Mouse (Mus musculus): ENCODE data around the gene Wnk3. TPM values are rescaled to one million over a fixed set of nuclear protein-coding genes. Genes with fewer than 3 reads are reported as not detected.
A peak's percentile ranks its signal among the peaks of the same experiment; 100 is the strongest.

Wnk3 gene
- polyA plus RNA-seq, 1 experiment, result 0.05 TPM

DNA sequence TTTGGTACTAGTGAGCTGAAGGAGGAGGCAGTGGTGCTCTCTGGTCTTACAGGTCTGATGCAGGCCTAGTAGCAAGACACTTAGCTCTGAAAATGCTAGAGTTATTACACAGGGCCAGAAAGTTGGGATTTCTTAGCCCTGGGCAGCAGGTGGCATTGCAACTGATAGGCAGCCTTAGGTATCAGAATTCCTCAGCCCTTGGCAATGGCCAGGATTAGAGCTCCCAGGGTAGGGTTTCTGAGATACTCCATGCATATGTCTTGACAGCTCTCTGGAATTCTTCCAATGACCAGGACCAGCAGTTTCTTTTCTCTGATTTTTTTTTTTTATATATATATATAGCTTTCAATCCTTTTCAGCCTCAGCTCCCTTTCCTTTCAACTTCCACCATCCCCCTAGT, 100.5 kb downstream of the Wnk3 start:
- H3K79me2 ChIP-seq (ENCODE audit: control insufficient read depth, insufficient read depth), result no peaks in the 10 kb centered on the region
- no peak for TF ChIP-seq SRF (IDR thresholded peaks at IDR 0.05; ENCODE audit: control insufficient read depth, insufficient read length, low read depth)
- TF ChIP-seq TCF3 (IDR thresholded peaks at IDR 0.05; ENCODE audit: insufficient read length, low read depth), result no peak
- no peak for TF ChIP-seq USF1 (IDR thresholded peaks at IDR 0.05; ENCODE audit: low read depth)
- no peaks in the 10 kb centered on the region for H3K36me3 ChIP-seq (ENCODE audit: control insufficient read depth, insufficient read depth)
- H3ac ChIP-seq (ENCODE audit: control insufficient read depth, insufficient read length), result no peak overlapping the region
- H3K4me3 ChIP-seq, result no peak overlapping the region
- H3K27me3 ChIP-seq (ENCODE audit: control insufficient read depth, insufficient read depth, insufficient read length), result no peaks in the 10 kb centered on the region
- no peak overlapping the region for H3K4me2 ChIP-seq (ENCODE audit: low read depth)

DNA sequence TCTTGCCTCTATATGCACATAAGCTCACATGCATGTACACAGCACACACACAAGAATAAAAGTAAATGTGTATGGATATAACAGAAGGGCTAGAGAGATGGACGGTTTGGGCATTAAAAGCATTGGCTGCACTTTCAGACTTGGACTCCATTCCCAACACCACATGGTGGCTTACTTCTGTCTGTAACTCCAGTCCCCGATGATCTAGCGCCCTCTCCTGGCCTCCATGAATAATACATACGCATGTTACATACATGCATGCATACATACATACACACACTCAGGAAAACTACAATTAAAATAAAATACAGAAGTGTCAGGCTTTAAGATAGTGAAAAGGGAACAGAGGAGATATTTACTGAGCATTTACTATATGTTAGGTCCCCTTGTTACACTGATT, 115.9 kb downstream of the Wnk3 start:
- no peak for TF ChIP-seq USF1 (IDR thresholded peaks at IDR 0.05; ENCODE audit: low read depth)
- TF ChIP-seq MAX (IDR thresholded peaks at IDR 0.05; ENCODE audit: low read depth), result no peak
- TF ChIP-seq REST (IDR thresholded peaks at IDR 0.05; ENCODE audit: insufficient read depth, insufficient read length), result no peak
- no peak for TF ChIP-seq TCF12 (IDR thresholded peaks at IDR 0.05; ENCODE audit: insufficient read depth, poor library complexity, severe bottlenecking)
- TF ChIP-seq POLR2AphosphoS2 (IDR thresholded peaks at IDR 0.05; ENCODE audit: insufficient read length, low read depth), result no peak
- TF ChIP-seq SRF (IDR thresholded peaks at IDR 0.05; ENCODE audit: control insufficient read depth, insufficient read length, low read depth), result no peak
- no peak for TF ChIP-seq MYOD1 (IDR thresholded peaks at IDR 0.05; ENCODE audit: control insufficient read depth in 1 of 3, insufficient read length in 2 of 3, low read depth in 2 of 3)
- TF ChIP-seq CEBPB (IDR thresholded peaks at IDR 0.05; ENCODE audit: insufficient read depth, poor library complexity, severe bottlenecking), result no peak
- TF ChIP-seq TCF3 (IDR thresholded peaks at IDR 0.05; ENCODE audit: insufficient read length, low read depth), result no peak
- no peak for TF ChIP-seq E2F4 (IDR thresholded peaks at IDR 0.05; ENCODE audit: insufficient read depth)
- TF ChIP-seq MYOG (IDR thresholded peaks at IDR 0.05; ENCODE audit: control insufficient read depth in 1 of 3, insufficient read depth in 1 of 3, insufficient read length in 2 of 3, low read depth in 2 of 3), result no peak
- no peak for TF ChIP-seq POLR2A (IDR thresholded peaks at IDR 0.05; ENCODE audit: insufficient read length, low read depth)
- Histone ChIP-seq H3K4me3 (no peak overlapping the region), H3K36me3 (ENCODE audit: control insufficient read depth, insufficient read depth) (no peaks in the 10 kb centered on the region), H3K79me2 (ENCODE audit: control insufficient read depth, insufficient read depth) (no peaks in the 10 kb centered on the region), H3K27me3 (ENCODE audit: control insufficient read depth, insufficient read depth, insufficient read length) (no peaks in the 10 kb centered on the region), H3K4me2 (ENCODE audit: low read depth) (no peak overlapping the region), H3ac (ENCODE audit: control insufficient read depth, insufficient read length) (no peak overlapping the region)

GRCm38 (mm10) chrX:151333615-151334014, 135.7 kb downstream of the Wnk3 start:
- H3ac ChIP-seq (ENCODE audit: control insufficient read depth, insufficient read length), result no peak overlapping the region
- H3K4me2 ChIP-seq (ENCODE audit: low read depth), result no peak overlapping the region
- TF ChIP-seq TCF3 (IDR thresholded peaks at IDR 0.05; ENCODE audit: insufficient read length, low read depth), result no peak
- TF ChIP-seq USF1 (IDR thresholded peaks at IDR 0.05; ENCODE audit: low read depth), result no peak
- TF ChIP-seq MAX (IDR thresholded peaks at IDR 0.05; ENCODE audit: low read depth), result no peak
- TF ChIP-seq E2F4 (IDR thresholded peaks at IDR 0.05; ENCODE audit: insufficient read depth), result no peak
- TF ChIP-seq REST (IDR thresholded peaks at IDR 0.05; ENCODE audit: insufficient read depth, insufficient read length), result no peak
- no peak for TF ChIP-seq POLR2A (IDR thresholded peaks at IDR 0.05; ENCODE audit: insufficient read length, low read depth)
- TF ChIP-seq CEBPB (IDR thresholded peaks at IDR 0.05; ENCODE audit: insufficient read depth, poor library complexity, severe bottlenecking), result no peak
- no peak for TF ChIP-seq MYOG (IDR thresholded peaks at IDR 0.05; ENCODE audit: control insufficient read depth in 1 of 3, insufficient read depth in 1 of 3, insufficient read length in 2 of 3, low read depth in 2 of 3)
- TF ChIP-seq SRF (IDR thresholded peaks at IDR 0.05; ENCODE audit: control insufficient read depth, insufficient read length, low read depth), result no peak
- TF ChIP-seq POLR2AphosphoS2 (IDR thresholded peaks at IDR 0.05; ENCODE audit: insufficient read length, low read depth), result no peak
- TF ChIP-seq TCF12 (IDR thresholded peaks at IDR 0.05; ENCODE audit: insufficient read depth, poor library complexity, severe bottlenecking), result no peak
- TF ChIP-seq MYOD1 (IDR thresholded peaks at IDR 0.05; ENCODE audit: control insufficient read depth in 1 of 3, insufficient read length in 2 of 3, low read depth in 2 of 3), result no peak
- no peaks in the 10 kb centered on the region for H3K27me3 ChIP-seq (ENCODE audit: control insufficient read depth, insufficient read depth, insufficient read length)
- no peaks in the 10 kb centered on the region for H3K36me3 ChIP-seq (ENCODE audit: control insufficient read depth, insufficient read depth)
- no peaks in the 10 kb centered on the region for H3K79me2 ChIP-seq (ENCODE audit: control insufficient read depth, insufficient read depth)
- H3K4me3 ChIP-seq, result no peak overlapping the region

DNA sequence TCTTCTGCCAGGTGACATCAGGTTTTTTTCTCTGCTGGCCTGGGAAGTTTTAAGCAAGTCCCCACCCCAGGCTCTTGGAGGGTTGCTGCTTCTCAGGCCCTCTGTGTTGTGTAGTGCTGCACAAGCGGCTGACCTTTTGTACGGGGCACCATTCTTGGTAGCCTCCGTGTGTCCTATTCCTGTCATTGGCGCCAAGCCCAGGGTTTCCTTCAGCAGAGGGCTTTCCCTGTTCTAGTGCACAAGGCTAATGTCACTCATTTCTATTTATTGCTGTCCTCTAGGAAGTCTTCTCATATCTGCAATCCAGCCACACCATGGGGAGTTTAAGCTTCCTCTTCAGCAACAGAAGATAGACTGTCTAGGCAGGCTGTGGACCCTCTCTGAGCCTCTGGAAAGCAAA, 139.9 kb downstream of the Wnk3 start:
- Histone ChIP-seq H3K4me3 (no peak overlapping the region), H3K36me3 (ENCODE audit: control insufficient read depth, insufficient read depth) (no peaks in the 10 kb centered on the region), H3K4me2 (ENCODE audit: low read depth) (no peak overlapping the region), H3K27me3 (ENCODE audit: control insufficient read depth, insufficient read depth, insufficient read length) (no peaks in the 10 kb centered on the region), H3K79me2 (ENCODE audit: control insufficient read depth, insufficient read depth) (no peaks in the 10 kb centered on the region), H3ac (ENCODE audit: control insufficient read depth, insufficient read length) (no peak overlapping the region)
- TF ChIP-seq E2F4 (IDR thresholded peaks at IDR 0.05; ENCODE audit: insufficient read depth) (no peak), CEBPB (IDR thresholded peaks at IDR 0.05; ENCODE audit: insufficient read depth, poor library complexity, severe bottlenecking) (no peak), MAX (IDR thresholded peaks at IDR 0.05; ENCODE audit: low read depth) (no peak), POLR2AphosphoS2 (IDR thresholded peaks at IDR 0.05; ENCODE audit: insufficient read length, low read depth) (no peak)

DNA sequence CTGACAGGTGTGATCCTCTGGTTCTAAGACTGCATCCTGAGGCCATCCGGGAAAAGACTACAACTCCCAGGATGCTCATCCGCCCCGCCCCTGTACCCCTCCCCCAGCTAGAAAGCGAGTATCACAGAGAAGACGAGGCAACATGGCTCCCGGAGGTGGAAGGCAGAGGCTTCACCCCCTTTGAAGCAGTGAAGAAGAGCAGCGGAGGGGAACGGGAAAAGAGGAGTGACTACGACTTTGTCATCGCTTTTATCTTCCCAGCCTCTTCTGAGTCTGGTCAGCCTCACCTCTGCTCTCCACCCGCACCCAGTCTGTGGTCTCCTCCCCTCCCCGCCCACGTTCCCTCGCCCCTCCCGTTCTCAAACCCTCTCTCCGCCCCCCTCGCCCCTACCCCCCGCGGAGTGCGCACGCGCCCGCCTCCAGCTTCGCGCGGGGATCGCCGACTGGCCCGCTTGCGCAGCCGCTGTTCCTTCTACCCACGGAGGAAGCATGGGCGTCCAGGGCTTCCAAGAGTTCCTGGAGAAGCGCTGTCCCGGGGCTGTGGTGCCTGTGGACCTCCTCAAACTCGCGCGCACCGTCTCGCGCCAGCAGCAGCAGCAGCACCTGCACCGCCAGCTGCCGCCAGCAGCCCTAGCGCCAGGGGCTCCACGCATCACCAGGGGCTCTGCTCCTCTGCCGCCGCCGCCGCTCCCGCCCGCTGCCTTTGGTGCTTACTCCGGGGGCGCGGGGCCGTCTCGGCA, 146.1 kb downstream of the Wnk3 start, which contains the start of gene Fam120c:
Fam120c (plus strand) TSS at position 415 of the 740 bp plus-strand sequence.
- Histone ChIP-seq H3K27me3 (ENCODE audit: control insufficient read depth, insufficient read depth, insufficient read length) (no peaks in the 10 kb centered on the region), H3K4me2 (ENCODE audit: low read depth) (peak within 1 kb of the TSS; percentile 75), H3K4me3 (peak within 1 kb of the TSS; percentile 32), H3ac (ENCODE audit: control insufficient read depth, insufficient read length) (peak within 1 kb of the TSS; percentile 19), H3K36me3 (ENCODE audit: control insufficient read depth, insufficient read depth) (no peaks in the 10 kb centered on the region), H3K79me2 (ENCODE audit: control insufficient read depth, insufficient read depth) (no peaks in the 10 kb centered on the region)
- no peak for TF ChIP-seq CEBPB (IDR thresholded peaks at IDR 0.05; ENCODE audit: insufficient read depth, poor library complexity, severe bottlenecking)
- TF ChIP-seq POLR2A (IDR thresholded peaks at IDR 0.05; ENCODE audit: insufficient read length, low read depth), result peak; percentile 40
- TF ChIP-seq REST (IDR thresholded peaks at IDR 0.05; ENCODE audit: insufficient read depth, insufficient read length), result no peak
- no peak for TF ChIP-seq MYOD1 (IDR thresholded peaks at IDR 0.05; ENCODE audit: control insufficient read depth in 1 of 3, insufficient read length in 2 of 3, low read depth in 2 of 3)
- no peak for TF ChIP-seq E2F4 (IDR thresholded peaks at IDR 0.05; ENCODE audit: insufficient read depth)
- no peak for TF ChIP-seq MYOG (IDR thresholded peaks at IDR 0.05; ENCODE audit: control insufficient read depth in 1 of 3, insufficient read depth in 1 of 3, insufficient read length in 2 of 3, low read depth in 2 of 3)
